Mouse (Mus musculus): ENCODE results near the gene Scd3.

- no peak for TF ChIP-seq GATA1 (IDR thresholded peaks at IDR 0.05; ENCODE audit: borderline replicate concordance, low read length)
- no peak for TF ChIP-seq FLI1 (IDR thresholded peaks at IDR 0.05; ENCODE audit: low read length)
These were observed 15.0 kb downstream of the Scd3 start for GRCm38 (mm10) chr19:44217958-44218525.
